Mouse (Mus musculus): ENCODE results near the gene Large1.
"Not testable (repeated sequence)": the region's sequence is repeated elsewhere in the genome, so short reads cannot be mapped to it uniquely, and the experiment has no call there.

Large1 gene

DNA sequence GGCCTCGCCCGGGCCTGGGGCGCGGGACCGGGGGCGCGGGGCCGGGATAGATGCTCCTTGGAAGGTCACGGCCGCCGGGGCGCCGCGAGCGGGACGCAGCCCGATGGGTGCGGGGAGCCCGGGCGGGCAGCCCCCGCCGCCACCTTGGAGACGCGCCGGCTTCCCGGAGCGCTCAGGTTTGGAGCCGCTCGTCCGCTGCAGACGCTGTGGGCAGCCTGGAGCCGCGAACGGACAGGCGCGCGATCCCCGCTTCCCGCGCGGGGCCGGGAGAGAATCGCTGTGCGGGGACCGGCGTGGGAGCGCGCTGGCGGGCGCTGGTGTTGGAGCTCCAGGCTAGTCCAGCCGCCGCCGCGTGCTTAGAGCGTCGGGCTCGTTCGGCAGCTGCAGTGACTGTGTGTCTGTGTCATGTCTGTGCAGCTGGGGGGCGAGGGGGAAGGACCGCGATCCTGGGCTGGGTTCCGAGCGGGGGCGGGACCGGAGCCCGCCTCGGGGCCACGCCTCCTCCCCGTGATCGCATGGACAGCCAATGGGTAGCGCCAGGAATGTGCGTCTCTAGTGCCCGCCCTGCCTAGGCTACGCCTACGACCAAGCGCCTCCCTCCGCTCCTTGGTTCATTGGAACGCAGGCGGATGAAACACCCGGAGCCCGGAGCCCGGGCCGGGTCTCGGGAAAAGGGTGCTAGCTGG, at the start of gene Large1:
TSS of gene Large1 (minus strand) at position 433 of the 686 bp plus-strand sequence.
- peak; percentile 99 for DNase-seq

DNA sequence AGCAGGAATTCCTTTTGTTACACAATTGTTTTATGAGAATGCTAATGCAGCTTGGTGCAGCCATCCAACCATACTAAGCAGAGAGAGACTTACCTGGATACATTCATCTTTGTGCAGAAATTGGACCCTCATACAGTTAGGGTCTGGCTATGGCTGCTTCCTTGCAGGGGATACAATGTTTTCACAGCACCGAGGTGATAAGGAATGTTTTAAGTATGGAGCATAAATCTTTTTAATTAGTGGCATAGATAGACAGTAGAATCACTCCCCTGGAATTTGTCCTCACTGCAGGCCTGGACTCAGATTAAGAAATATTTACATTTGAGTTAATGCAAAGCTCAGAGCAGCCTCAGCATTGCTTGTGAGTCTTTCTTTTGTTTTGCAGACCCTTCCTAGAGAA, 47.0 kb upstream of the Large1 start:
- DNase-seq = no peak

DNA sequence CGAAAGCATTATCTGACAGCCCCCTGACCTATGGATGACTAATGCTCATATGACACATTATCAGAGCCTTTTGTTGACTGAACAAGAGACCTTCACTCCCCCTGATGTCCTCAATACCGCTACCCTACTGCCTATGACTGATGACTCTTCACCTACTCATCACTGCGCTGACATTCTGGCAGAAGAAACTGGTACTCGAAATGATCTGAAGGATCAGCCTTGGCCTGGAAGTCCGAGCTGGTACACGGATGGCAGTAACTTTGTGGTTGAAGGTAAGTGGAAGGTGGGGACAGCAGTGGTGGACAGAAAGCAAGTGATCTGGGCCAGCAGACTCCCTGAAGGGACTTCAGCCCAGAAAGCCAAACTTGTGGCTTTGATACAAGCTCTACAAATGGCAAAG, 19.7 kb upstream of the Large1 start:
- DNase-seq = not testable (repeated sequence)

DNA sequence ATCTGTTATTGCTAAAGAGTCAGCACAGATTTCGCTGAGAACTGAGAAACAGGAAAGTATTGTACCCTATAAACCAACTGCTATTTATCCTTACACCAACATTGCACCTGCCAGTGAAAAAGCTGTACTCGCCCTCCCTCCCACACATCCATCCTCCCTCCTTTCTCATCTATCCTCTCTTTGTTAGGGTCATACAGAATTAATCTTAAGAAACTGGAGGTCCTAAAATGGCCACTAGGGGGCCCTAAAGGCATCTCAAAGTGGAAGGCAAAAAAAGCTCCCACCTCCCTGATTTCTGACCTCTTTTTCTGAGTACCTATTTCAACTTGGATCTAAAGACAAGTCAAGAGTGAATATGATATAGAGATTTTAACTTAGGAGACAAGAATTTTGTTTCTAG, 2.6 kb upstream of the Large1 start:
- DNase-seq = peak; percentile 87

DNA sequence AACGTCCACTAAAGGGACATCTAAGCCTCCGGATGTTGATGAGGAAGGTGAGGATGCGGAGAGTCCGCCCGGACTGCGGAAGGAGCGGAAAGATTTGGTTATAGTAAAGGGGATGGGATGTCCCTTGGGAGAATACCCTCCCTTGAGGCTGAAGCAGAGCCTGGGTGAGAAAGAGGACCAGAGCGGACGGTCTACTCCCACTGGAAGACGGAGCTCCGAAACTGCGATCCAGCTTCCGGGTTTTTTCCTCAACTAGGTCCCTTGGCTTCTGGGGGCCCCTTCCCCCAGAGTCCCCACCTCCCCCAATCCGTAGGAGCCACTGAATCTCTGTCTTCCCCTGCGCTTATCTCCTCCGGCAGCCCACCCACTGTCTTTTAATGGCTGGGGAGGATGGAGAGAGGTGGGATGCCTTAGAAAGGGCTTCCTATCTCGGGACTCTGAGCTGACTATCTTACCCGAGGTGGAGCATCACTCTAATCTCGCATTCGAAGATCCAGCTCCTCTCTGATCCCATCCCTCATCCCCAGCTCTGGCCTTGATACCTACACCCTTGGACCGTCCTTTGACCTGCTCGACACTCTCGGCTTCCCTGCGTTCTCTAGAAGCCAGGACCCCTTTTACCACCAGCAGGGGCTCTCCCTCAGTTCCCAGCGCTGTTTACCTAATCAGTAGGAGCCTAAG, 1.0 kb upstream of the Large1 start:
- peak; percentile 85 for DNase-seq

DNA sequence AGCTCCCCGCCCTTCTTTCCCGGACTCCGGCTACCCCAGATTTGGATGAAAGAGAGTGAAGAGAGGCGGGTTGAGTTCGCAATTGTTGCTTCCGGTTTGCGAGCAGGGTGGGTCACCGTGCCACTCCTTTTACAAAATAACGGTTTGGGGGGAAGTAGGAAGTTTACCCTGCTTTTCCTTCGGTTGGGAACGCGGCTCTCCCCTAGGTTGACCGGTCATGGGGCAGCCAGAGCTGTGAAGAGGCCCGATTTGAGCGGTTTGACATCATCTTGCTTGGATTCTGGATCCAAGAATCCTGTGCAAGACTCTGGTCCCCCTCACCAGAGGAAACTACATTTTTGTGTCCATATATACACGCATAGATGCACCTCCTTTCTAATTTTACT, 447 bp upstream of the Large1 start:
- no peak for DNase-seq

DNA sequence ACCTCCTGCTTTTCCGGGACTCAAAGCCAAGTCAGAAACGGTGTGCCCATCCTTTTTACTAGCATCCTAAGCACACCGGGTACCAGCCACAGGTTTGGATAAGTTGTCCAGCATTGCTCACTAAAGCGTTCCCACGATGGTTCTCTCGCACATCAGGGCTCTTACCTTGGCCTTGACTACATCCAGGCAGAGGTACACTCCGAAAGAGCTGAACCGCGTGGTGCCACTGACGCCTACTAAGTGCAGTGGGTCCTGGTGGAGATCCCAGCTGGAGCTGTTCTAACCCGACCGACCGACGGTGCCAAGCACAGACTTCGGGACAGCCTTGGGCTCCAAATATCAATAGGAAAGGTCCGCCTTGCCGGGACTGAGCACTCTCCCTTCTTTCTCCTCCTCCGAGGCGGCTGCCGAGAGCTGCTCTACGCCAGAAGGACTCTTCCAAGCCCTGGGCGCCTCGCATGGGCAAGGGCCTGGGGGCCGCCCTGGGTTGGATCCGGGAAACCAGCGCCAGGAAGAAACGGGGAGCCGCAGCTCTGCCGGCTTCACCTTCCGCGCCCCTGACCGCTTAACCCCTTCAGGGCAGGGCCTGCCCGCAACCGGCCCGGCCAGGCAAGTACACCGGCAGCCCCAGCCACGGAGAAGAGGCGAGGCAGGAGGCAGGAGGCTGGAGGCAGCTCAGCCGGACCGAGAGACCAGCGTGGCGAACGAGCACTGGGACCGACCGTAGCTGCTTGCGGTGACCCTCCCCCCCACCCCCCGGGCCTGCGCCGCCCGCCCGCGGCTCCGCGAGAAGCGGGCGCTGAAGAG, 836 bp downstream of the Large1 start:
- peak; percentile 66 for DNase-seq

DNA sequence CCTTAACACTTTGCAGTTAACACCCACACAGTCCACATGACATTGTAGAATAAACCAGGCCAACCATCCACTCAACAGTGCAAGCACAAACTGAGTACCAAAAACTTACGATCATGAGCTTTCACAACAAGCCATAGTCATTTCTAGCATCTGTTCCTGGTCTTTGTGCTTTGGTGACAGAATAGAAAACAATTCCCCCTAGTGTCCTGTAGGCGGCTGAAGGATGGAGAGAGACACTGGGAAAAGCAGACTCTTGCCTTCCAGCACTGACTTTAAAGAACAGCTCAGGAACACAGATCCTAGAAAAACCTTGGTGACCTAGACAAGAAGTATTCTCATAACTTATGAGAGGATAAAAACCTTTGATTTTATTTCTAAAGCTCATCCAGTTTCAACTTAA, 3.0 kb downstream of the Large1 start:
- peak; percentile 62 for DNase-seq

DNA sequence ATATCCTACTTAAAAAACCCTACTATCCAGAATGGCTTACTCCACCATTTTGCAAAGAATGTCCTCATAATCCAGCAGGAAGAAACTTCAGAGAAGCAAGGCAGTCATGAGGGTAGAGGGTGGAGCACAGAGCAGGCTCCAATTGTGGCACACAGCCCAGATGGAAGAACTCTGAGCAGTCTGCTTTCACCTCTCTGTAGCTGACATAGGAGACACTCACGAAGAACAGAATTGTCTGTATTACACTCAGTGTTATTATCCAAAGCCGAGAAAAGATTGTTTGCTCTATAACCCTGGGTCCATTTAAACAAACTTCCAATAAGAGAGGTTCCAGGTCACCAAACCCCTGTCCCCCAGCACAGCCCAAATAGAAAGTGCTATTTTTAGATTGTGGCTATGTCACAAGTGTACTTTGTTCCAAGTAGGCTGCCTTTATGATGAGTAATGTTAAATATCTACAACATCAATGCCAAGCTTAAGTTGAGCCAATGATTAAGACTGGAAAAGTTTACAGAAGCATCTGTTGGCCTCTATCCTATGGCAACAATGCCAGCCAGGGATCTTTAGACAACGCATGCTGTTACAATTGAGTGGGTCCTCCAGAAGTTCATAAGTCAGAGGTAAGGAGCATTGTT, 10.5 kb downstream of the Large1 start:
- DNase-seq = no peak

DNA sequence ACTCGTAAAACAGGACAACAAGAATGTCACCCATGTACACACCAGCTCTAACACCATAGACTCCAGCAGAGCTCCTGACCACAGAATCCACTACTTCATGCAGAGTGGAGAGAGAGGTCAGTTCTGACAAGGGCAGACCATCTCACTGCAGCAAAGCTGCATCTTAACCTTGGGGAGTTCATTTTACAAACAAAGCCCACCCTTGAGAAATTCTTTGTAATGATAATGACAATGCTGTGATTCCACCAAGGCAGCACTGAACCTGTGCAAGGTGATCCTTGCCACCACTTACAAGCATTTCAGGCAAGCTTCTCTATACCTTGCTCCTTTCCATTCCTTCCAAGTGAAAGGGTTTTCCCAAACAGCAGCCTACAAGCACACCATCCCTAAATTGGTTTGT, 16.5 kb downstream of the Large1 start:
- no peak for DNase-seq

DNA sequence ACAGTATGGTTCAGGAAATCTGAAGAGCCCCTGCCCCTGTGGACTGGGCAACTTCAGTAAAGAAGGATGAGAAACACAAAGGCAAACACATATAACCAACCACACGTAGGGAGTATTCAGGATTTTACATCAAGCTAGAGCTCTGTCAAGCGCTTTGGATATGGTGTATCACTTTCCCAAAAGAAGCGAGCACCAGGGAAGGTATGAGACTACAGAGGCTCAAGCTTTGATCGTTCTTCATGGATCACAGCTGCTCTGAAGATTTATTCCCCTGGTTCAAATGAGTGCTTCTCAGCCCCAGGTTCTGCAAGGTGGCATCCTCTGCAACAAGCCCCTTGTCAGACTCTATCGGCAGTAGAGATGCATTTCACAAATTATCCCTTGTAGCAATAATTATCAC, 24.2 kb downstream of the Large1 start:
- no peak for DNase-seq

DNA sequence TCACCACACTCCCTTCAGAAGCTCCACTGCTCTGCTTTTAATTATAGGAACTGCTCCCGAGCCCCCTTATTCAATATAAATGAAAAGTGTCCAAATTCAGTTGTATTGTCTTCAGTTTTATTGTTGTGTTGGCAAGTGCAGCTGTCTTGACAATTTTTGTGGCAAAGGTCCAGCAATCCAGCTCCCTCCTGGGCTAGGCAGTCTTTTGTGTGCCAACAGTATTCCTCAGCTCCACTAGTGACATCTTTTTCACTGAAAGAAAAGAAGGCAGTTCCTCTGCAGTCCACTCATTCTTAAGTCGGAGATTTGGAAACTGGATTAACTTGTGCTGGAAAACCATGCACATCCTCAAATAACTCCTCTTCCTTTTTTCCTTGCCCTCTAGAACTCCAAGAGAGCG, 25.3 kb downstream of the Large1 start:
- no peak for DNase-seq

DNA sequence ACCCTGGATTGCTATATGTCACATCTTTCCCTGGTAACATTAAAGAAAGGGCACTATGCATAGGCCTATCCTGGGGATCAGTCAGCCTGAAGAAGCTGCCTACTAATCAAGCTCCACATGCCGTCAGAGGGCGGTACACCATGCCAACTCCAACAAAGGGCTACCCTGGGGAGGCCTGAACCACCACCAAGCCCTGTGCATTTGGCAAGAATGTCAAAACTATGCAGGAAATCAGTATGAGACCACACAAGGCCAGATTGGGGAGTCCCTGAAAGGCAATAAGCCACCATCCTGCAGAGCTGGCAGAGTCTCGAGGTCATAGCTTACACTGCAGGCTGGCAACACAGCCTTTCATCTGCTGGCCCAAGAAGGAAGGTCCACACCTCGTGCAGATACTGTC, 28.7 kb downstream of the Large1 start:
- DNase-seq = no peak

DNA sequence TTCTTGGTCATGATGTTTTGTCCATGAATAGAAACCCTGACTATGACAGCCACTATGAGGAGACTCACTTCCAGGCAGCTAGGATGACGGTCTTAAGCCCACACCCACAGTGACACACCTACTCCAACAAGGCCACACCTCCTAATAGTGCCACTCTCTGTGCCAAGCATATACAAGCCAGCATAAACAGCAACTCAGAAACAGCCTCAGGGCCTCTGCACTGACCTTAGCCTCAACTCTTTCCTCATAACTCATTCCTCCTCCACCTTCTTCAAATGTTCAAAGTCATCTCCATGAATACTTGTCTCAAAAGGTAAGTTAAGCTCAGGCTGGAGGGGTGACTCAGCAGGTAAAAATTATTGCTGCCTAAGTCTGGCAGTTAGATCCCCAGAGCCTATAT, 29.7 kb downstream of the Large1 start:
- DNase-seq = no peak

DNA sequence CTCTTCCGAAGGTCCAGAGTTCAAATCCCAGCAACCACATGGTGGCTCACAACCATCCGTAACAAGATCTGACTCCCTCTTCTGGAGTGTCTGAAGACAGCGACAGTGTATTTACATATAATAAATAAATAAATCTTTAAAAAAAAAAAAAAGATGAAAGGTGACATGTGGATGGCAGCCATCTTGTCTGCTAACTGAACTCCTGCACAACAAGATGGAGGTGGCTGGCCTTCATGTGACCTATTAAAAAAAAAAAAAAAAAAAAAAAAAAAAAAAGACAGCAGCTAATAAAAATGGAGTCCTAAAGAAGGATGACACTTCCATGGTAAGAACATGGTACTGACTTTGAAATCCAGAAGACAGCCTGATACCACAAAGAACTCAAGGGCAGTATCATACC, 33.8 kb downstream of the Large1 start:
- not testable (repeated sequence) for DNase-seq

DNA sequence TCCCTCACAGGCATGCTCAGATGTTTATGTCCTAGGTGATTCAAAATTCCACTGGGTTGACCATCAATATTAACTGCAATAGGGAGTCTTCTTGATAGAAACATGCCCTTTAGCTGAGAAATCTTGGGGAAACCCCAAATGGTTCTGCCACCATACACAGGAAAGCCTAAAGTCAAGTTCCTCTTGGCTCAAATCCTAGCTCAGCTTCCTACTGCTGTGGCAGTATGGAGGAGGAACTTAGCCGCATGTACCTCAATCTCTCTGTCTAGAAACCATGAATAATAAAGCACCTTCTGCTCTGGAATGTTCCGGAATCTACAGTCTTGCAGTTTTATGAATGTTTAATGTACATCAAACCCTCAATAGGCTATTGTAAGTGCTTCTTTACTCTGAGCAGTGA, 39.4 kb downstream of the Large1 start:
- DNase-seq = no peak

DNA sequence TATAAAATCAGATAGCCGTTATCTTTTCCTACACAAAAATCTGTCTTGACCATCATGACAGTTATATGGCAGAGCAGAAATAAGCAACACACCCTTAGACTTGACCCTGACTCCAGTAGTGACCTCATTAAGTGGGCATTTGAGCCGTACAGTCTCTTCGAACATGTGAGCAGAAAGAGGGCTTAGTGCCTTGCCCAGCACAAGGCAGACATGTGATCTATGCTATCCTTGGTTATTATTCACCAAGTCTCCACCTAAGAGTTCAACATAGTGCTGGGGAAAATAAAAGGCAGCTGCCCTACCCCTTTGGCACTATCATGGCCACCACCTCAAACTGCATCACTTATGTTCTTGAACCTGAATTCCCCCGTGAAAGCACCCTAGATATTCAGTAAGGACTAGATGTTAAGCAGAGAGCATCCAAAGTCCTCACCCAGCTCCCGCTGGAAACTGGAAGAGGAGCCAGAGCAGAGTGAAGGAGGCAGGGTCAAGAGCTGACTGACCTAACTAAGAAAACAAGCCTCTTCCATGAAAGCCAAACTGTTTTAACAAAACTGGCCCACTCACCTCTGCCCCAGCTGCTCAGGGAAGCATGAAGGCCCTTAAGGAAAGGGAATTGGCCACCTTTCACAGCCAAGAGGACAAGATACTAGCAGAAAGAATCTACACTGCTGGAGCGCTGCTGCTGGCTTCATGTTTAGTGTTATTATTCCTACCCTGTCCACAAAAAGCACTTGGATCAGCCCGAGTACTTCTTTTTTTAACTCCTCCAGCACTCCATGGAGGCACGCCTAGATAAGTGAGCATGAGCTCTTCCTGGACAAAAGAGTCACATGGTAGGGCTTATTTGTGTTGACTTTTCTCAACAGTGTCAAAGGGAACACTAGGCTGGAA, 40.4 kb downstream of the Large1 start:
- no peak for DNase-seq

DNA sequence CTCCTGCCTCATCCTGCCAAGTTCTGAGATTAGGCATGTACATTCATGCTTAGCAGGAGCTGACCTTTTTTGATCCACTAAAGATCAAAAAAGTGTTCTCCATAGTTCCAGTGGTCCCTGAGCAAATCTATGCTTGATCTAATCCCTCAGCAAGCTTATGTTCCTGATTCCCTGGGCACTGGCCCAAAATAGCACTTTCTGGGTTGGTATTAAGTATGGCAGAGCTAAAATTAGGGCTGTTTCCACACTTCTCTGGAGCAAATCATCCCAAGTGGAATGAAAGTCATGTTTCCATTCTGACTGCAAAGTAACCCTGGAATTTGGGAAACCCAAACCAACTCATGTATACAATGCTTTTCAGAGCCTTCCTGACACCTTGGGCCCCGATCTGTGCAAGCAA, 42.9 kb downstream of the Large1 start:
- DNase-seq = no peak

DNA sequence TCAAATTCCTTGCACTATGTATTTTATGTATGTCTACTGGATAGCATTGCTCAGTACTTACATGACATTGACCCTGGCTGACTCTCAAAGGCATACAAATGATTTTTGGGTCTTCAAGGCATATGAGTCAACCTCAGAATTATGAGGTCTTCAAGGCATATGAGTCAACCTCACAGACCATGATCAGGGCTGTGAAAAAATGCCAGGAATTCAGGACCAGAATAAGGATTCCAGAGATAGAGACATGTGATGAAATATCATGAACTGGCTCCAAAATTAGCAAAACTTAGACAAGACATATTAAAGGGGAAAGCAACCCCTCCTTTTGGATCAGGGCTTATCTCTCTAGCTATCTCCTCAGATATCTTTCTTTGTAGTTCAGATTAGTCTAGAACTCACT, 43.3 kb downstream of the Large1 start:
- no peak for DNase-seq

DNA sequence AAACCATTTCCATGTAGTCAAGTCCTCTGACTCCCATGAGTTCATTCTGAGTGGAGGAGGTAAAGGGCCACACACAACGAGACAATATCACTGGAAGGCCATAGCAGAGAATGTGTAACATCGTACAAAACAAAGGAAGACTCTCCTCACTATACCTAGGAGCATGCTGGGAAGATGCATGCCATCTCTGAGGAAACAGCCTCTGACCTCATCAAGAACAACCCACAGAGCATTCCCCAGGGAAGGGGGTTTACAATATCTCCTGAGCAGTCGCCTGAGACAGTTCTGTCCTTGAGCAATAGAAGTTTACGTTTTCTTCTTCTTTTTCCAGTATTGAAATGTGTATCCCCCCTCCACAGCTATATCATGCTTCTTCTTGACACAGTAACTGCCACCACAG, 49.4 kb downstream of the Large1 start:
- peak; percentile 4 for DNase-seq

DNA sequence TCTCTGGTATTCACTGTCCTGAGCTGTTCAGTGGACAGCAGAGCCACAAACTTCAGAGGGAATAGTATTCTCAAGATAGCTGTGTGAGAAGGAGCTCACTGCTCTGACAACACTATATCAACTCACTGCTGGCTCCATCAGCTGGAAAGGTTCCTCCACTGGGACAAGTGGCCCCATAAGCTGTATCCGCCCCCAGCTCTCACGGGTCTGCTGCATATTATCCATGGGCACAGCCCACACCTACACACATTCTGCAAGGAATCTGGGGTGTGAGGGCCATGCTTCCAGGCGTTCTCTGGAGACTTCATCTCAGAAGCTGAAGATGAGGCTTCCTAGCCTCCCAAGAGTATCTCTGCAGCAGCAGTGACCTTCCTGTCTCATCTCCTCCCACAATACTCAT, 50.4 kb downstream of the Large1 start:
- DNase-seq = no peak

DNA sequence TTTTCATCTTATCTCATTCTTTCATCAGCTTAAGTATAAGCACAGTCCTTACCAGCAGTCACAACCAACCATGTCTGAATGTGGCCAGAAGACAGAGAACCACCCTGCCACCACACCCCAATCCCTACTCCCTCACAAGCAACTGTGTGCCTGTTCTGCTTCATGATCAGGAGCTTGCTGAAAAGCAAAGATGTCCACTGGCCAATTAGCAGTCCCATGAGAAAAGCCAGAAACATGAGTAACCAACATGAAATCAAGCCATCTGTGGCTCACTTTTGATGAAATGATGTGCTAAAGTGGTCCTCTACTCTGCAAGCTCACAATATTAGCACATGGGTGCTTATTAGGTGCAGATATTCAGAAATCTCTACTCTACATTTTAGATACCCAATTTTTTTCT, 57.8 kb downstream of the Large1 start:
- DNase-seq = no peak

DNA sequence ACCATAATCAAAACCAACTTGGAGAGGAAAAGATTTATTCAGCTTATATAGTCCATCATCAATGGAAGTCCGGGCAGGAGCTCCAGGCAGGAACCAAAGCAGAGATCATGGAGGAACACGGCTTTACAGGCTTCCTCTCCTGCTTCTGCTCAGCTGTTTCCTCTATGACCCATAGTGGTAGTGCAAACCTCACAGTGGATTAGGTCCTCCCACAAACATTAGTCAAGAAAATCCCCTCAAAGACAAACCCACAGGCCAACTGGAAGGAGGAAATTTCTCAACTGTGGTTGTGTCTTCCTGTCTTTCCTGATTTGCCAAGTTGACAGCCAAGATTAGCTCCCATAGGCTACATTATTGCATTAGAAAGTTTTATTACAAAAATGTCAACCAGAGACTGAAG, 59.7 kb downstream of the Large1 start:
- no peak for DNase-seq
